Mouse (Mus musculus) embryo, embryonic 11.5 days (tissue): Measurements from ENCODE around the gene Ptn.
A peak's percentile ranks its signal among the peaks of the same experiment; 100 is the strongest.

Source experiments
- DNase-seq: peaks from one replicate; pipeline ENCODE4 v3.0.0-alpha.2; 2012; ENCODE audit warnings: low read depth, low spot score

Gene Ptn

DNA sequence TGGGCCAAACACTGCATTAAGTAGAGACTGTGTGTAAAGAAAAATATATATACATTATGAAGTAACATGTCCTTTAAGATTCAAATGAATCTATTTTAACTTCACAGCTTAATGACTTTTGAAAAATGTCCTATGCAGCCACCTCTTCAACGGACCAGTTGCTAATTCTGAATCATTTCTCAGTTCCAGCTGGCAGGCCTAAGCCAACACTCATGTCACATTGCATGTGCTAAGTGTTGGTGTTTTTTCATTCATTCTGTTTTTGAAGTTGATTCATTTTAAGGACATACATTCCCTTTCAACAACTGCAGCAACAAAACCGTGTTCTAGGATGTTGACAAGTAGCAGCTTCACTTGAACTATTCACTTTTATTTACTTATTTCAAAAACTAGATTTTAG is 6.0 kb upstream of the Ptn start:
- no peak for DNase-seq

DNA sequence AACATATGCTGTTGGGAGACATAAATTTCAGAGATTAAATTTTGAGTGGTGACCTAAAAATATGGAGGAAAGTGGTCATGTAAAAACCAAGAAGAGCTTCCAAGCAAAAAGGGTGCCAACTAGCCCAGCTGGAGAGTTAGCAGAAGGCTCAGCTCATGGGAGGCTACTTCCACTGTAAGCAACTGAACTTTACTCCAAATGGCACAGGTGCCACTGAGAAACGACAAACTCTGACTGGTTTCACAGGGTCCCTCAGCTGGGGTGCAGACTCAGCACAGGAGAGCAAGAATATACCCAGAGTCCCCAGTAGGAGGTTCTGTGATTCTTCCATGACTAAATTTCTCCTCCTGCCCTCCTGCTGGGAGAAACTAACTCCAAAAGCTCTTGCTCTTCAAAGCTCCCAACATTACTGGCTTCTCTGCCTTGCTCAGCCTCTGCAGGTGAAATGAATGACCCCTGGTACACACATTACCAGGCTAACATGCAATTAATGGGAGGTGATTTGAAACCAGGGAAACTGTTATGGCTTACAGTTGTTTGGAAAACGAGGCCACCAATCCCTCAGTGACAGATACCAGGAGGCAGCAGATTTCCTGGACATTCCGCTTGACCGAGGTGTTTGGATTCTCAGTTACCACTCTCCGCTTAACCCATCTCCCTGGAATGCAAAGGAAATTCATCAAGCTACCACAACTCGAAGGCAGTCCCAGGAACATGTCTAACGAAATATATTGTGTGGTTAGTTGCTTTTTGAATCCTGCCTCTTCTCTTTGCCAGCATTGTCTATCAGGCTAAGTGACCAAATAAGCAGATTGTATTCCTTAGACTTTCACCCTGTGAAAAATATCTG is 2.9 kb upstream of the Ptn start:
- no peak for DNase-seq

DNA sequence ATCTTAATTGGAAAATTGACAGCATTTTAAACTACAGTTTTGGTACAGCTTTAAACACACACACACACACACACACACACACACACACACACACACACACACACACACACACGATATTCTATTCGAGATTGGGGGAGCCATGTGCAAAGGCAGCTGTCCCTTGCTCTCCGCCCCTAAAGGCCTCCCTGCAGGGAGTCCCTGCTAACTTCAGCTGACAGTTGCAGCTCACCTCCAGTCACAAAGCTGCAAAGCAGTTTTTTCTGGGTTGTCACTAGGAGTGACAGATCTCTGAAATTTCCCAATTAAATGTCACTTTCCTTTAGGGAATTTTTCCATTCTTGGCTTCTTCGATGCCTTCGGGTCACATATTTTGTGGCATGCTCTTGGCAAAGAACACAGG is 428 bp upstream of the Ptn start:
- DNase-seq: no peak

DNA sequence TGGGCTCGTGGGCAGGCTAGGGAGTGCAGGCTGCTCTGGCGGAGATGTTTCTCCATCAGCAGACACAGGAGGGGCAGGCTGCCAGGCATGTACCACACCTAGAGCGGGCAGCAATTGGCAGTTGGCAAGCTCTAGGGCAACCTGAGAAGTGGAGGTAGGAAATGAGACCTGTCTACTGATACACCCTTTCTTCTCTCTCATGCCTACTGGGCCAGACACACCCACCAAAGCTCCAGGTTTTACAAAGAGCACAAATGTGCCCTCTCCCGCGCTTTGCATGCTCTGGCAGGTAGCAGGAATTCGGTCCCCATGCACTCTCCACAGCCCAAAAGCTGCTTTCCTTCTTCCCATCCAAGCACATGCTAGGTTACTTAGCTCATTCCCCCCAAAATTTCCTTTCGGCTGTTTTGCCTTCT is 701 bp downstream of the Ptn start:
- DNase-seq: no peak

DNA sequence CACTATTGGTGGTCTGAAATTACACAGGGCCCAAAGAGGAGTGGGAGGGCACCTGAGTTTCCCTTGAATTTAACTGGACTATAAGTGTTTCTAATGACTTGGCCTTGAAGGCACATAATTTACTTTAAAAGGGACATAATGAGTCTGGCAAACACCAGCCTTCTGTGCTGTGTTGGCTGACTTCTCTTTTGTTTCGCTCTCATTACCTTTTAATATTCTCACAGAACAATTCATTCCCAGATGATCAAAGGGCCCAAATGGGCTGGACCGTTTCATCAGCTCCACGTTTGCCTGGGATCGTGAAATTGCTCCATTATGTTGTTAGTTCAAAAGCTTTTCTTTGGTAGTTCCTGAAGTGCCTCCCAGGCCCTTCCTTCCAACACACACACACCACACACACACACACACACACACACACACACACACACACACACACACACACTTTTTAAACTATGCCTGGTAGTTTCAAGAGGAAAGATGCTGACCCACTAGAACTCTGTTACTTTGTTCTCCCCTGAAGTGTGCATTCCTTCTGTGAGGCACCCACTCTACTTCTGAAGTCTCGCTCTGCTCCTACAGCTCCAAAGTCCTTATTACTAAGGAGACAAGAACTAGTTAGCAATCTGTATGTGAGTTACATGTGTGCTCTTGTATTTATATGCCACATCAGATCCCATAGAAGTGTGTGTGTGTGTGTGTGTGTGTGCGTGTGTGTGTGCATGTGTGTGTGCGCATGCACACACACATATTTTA is 1.5 kb downstream of the Ptn start:
- no peak for DNase-seq

DNA sequence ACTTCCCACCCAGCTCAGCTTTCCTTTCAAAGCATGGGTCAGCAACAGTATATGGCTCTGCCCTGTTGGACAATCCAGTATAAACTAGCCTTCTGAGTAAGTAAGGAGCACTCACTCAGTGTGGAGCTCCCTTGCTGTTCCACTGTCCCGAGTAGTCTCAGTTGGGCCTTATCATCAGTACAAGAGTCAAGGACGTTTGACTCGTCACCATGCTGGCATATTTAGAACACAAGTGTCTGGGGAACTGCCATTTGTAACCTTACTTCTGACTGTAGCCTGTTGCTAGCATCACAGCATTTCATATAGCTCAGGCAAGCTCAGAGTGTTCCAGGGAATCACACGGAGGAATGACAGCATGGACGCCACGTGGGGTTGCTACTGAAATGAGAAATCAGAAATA is 3.1 kb downstream of the Ptn start:
- no peak for DNase-seq

- DNase-seq: no peak
Measured at GRCm38 (mm10) chr6:36800309-36800946, 9.6 kb downstream of the Ptn start.

DNA sequence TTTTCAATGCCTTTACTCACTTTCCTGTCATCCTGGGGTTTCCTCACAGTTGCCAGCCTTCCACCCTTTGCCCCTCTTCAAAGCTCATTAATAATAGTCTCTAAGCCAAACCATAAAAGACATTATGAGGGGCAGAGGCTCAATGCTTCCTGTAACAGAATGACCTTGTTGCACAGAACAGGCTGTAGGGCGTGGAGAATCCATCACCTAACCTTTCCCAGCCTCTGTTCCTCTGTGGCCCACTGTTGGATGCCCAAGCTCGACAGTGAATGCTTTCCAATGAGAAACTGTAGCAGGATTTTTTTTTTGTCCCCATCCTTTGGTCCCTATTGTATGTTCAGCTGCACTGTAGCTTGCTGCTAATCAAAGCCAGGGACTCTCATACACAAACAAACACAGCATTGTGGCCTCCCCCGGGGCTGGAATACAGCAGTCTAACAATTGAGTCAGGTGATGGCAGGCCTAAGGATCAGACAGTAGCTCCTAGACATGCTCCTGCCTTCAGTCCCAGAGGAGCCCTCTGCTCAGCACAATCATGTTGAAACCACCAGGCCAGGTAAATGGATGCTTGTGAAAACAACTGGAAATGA is 12.9 kb downstream of the Ptn start:
- no peak for DNase-seq

GRCm38 (mm10) chr6:36794535-36794934 is 15.5 kb downstream of the Ptn start:
- no peak for DNase-seq

DNA sequence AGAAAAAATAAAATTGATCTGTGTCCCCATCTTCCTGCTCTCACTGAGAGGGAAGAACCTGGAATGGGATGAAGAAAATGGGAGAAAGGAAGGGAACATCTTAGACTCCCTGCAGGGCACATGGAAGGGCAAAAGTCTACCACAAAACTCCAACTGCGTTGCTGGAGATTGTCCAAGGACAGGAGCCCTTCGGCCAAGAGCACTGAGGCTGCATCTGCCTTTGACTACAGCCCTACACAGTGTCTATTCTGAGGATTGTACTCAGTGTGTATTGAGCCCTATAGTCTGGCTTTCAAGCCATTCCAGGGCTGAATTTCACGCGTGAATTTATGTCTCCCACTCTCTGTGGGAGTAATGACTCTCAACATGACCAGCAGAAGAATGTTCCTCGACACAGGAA is 16.2 kb downstream of the Ptn start:
- no peak for DNase-seq

- no peak for DNase-seq
Measured at GRCm38 (mm10) chr6:36789261-36789660, 20.8 kb downstream of the Ptn start.

DNA sequence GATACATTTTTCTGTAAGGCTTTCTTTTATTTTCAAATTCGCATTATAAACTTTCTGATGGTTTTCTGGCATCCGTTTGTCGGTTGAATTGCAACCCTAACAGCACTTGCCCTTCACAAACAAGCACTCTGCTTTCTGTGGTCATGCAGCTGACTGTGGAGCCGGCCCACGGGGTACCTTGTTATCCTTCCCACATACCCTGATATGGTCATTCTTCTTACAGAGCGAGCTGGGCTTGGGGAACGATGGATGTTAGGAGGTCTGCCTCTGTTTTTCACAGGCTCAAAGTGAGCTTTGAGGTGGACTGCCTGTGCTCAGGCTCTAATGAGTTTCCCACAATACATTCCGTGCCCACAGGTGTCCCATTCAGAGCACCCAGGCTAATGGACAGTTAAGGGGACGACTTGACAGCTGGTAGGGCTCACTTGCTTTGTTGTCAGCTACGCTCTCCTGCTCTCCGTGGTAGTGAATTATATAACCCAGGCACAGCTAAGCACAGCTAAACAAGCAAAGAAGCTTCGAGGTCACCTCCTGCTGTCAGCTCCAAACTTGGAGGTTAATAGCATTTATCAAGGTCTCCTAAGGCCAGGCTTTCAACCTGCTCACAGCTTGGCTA is 21.3 kb downstream of the Ptn start:
- no peak for DNase-seq

DNA sequence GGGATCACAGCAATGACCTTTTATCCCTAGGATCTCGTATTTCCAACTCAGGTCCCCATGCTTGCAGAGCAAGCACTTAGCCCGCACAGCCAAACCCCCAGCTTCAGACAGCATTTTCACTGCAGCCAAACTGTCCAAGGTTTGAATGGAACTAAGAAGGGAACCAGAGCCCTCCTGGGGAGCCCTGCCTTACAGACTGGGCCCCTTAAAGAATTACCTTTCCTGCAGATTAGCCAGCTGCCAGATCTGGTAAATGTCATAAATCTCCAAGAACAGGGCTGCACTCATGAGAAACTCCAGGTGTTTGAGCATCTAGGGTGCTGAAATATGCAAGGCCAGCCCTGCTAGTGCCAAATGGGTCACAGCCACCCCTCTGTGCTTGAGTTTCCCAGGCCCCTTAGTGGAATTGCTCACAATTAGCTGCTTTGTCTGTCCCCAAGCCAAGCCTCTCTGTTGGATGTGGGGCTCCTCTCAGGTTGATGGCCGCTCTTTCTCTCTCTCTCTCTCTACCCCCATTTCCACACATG is 25.3 kb downstream of the Ptn start:
- DNase-seq: no peak

DNA sequence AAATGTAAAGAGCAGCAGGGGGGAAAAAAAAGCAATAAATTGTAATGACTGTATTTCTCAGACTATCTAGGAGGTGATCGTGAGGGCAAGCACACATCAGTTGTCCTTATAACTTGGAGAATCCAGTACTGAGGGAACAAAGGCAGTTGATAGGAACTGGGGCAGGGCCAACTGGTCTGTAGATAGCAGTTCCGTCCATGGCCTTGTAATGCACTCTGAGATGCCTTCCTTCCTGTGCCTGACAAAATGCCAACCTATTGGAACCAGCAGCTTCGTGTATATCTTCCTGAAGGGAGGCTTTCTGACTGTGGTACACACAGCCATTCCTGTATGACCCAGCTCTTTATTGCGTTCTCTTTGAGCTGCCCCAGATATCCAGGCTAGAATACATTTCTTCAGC is 27.5 kb downstream of the Ptn start:
- DNase-seq: no peak

DNA sequence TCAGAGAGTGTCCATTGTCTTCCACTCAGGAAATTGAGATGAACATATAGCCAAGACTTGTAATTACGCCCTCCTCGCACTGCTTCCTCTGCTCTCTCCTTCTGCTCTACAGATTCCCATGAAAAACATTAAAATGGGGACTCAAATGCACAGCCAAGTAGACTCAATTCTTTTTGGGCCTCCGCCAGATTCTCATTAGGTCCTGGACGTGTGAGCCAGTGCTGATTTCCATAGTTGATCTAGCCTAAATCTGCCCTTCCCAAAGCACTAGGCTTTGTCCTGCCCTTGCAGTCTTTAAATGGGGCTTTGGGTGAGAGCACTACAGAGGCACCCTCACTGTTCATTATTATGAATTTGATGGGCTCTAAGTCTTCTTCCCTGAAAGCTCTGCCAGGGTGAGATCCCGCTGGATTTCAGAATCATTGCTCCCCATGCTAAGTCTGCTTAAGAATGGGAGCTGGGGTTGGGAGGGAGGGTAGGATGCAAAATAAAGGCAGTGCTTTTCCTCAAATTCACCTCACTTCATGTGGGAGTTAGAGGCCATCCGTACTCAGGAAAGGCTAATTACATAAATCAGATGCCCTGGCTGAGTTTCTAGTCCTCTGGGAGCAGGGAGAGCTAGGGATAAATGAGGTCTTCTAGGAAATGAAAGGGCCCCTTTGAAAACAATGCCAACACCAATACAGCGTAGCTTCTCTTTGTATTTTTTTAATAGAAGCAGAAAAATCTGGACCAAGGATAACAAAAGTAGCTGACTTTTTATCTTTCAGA is 32.3 kb downstream of the Ptn start:
- DNase-seq: no peak

- no peak for DNase-seq
Measured at GRCm38 (mm10) chr6:36777039-36777438, 33.0 kb downstream of the Ptn start.

GRCm38 (mm10) chr6:36775647-36776360 is 34.2 kb downstream of the Ptn start:
- DNase-seq: peak; percentile 44

DNA sequence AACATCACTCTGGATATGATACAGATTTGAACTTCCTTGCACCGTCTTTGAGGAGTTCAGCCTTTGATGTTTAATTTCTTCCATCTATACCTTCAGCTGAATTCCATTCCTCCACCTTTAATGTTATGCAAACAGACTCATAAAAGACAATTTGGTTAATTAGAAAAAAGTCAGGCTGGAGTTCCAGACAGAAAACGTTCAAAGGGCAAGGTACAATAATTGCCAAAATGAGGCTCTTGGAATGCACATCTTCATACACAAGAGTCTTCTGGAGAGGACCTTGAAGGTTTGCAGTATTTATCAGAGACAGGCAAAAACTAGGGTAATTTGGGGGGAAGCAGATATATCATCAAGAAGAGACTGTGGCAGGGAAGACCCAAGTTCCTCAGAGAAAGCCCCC is 37.5 kb downstream of the Ptn start:
- DNase-seq: no peak

GRCm38 (mm10) chr6:36769012-36769411 is 41.0 kb downstream of the Ptn start:
- no peak for DNase-seq

- no peak for DNase-seq
Measured at GRCm38 (mm10) chr6:36766941-36767340, 43.1 kb downstream of the Ptn start.
